Mouse (Mus musculus): Measurements from ENCODE around the gene Tnk1. TPM values are rescaled to one million over a fixed set of nuclear protein-coding genes. Genes with fewer than 3 reads are reported as not detected.

The Tnk1 gene
- polyA plus RNA-seq, 1 experiment from 2014 or later = 0.09 TPM

DNA sequence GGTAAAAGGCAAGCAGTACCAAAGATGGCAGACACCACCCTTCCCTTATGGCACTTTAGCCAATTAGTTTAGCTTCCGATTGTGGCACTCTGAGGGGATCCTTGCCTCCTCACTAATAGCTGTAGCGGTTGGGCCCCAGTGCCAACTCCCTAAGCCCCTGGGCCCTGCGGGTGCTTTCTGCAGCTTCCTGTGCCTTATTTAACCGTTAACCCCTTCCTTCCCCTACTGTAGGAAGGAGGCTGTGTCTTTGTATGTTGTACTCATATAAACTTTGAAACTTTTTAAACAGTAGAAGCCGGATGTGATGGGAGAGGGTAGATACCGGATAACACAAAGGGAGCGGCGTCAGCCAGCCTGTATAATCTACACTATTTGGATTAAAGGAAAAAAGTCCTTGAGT, 7.8 kb downstream of the Tnk1 start:
- H3K9me3 ChIP-seq (replicated peaks) = no peaks in the 10 kb centered on the region
- H3K36me3 ChIP-seq (ENCODE audit: poor library complexity, severe bottlenecking) = peaks cover 43% of the 10 kb centered on the region
- no peak for ATAC-seq

DNA sequence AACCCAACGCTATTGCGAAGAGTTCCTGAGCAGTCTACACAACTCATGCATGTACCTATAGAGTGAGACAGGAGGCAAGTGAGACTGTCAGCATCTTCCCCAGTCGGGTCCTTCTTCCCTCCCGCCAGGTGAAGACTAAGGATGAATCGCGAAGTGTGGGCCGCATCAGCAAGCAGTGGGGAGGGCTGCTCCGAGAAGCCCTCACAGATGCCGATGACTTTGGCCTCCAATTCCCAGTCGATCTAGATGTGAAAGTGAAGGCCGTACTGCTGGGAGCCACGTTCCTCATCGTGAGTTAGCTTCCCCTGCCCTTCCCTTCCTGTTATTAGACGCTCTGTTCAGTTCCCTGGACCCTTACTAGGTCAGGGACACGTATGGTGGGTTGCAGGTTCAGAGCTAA, 8.6 kb downstream of the Tnk1 start:
- Histone ChIP-seq H3K4me3 (no peak overlapping the region), H3K36me3 (ENCODE audit: poor library complexity, severe bottlenecking) (peaks cover 43% of the 10 kb centered on the region), H3K4me1 (peaks cover 31% of the 10 kb centered on the region), H3K27ac (peak overlapping the region; percentile 14; the same call in 1 of the 2 replicates), H3K4me2 (no peak overlapping the region), H3K9me3 (replicated peaks) (no peaks in the 10 kb centered on the region), H3K27me3 (no peaks in the 10 kb centered on the region), H3K9ac (no peak overlapping the region)
- WGBS = 93% methylated on average over 15 of the region's 15 CpGs
- no peak for ATAC-seq

More for the DNA sequence above, 7.8 kb downstream of the Tnk1 start:
- Histone ChIP-seq H3K9ac (no peak overlapping the region), H3K27me3 (no peaks in the 10 kb centered on the region), H3K4me3 (no peak overlapping the region), H3K4me1 (peaks cover 24% of the 10 kb centered on the region), H3K4me2 (no peak overlapping the region), H3K27ac (no peak overlapping the region)
- WGBS = 73% methylated on average over 8 of the region's 8 CpGs

DNA sequence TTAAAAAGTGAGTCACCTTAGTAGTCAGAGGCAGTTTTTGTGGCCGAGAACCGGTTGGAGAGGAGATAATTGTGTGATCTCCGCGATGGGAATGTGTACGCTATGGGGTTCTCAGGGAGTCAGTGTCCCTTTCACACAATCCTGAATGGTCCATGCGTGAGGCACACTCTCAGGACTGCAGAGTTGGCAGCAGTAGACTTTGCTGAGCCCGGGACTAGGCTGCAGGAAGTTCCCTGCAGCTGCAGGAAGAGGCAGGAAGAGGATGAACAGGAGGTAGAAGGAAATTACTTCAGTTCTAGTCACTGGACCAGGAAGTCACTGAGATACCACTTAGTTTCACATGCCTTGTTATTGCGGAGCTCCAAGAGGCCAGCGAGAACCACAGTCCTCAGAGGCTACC, 9.4 kb downstream of the Tnk1 start:
- peaks cover 31% of the 10 kb centered on the region for H3K4me1 ChIP-seq
- H3K27me3 ChIP-seq = no peaks in the 10 kb centered on the region
- peak overlapping the region; percentile 14 for H3K27ac ChIP-seq
- ATAC-seq = no peak
- WGBS = 91% methylated on average over 9 of the region's 9 CpGs
- no peak overlapping the region for H3K4me2 ChIP-seq
- no peak overlapping the region for H3K9ac ChIP-seq
- H3K9me3 ChIP-seq (replicated peaks) = no peaks in the 10 kb centered on the region
- no peak overlapping the region for H3K4me3 ChIP-seq
- peaks cover 43% of the 10 kb centered on the region for H3K36me3 ChIP-seq (ENCODE audit: poor library complexity, severe bottlenecking)

DNA sequence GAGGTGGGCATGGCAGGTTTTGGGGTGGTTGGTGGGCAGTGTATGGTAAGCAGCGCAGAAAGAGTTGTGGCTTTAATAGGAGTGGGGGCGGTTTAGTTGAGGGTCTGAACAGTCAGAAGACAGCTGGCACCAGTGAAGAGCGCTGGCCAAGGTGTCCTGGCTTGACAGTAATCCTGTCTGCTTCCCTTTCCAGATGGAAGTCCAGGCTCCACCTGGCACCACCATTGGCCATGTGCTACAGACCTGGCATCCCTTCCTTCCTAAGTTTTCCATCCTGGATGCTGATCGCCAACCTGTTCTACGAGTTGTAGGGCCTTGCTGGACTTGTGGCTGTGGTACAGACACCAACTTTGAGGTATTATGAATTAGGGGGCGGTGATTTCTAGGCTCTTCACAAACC, 10.5 kb downstream of the Tnk1 start:
- H3K4me3 ChIP-seq = peak overlapping the region; percentile 73

DNA sequence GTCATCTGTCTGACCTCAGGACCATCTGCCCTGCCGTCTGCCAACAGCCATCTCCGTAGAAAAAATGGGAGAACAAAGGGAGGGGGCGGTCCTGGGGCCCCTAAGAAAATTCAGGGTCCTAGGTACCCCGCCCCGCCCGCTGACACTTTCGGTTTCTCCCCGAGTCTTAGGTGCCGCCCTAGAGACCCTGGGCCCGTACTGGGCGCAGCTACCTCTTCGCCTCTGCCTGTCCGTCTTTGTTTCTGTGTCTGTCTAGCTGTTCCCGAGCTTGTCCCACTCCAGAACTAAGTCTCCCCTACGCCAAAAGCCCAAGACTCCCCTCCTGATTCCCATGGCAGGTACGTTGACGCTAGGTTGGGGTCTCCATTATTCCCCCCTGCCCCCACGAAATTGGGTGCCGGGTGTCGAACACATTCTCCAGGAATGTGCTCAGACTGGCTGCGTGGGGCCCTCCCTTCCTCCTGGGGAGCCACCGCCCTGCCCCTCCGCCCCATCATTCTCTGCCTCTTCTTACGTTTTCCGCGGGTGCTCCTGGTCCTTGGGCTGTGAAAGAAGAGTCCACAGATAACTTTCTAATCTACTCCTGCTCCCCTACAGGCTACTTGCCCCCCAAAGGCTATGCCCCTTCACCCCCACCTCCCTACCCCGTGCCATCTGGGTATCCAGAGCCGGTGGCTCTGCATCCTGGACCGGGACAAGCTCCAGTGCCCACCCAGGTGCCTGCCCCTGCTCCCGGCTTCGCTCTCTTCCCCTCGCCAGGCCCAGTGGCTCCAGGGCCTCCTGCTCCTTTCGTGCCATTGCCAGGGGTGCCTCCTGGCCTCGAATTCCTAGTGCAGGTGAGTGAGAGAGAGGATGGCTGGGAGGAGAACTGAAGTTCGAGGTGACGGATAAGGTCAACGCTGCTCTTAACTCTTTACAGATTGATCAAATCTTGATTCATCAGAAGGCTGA, 11.5 kb downstream of the Tnk1 start:
- H3K9ac ChIP-seq = peak overlapping the region; percentile 84
- peak overlapping the region; percentile 73 for H3K4me3 ChIP-seq
- H3K36me3 ChIP-seq (ENCODE audit: poor library complexity, severe bottlenecking) = peaks cover 39% of the 10 kb centered on the region
- no peaks in the 10 kb centered on the region for H3K27me3 ChIP-seq
- no peaks in the 10 kb centered on the region for H3K9me3 ChIP-seq (replicated peaks)
- peak overlapping the region; percentile 72 for H3K4me2 ChIP-seq
- ATAC-seq = peak; percentile 60
- H3K4me1 ChIP-seq = peaks cover 31% of the 10 kb centered on the region
- peak overlapping the region; percentile 94 for H3K27ac ChIP-seq
- WGBS = 15% methylated on average over 36 of the region's 37 CpGs

More for the DNA sequence above, 10.5 kb downstream of the Tnk1 start:
- Histone ChIP-seq H3K36me3 (ENCODE audit: poor library complexity, severe bottlenecking) (peaks cover 43% of the 10 kb centered on the region), H3K4me1 (peaks cover 31% of the 10 kb centered on the region), H3K4me2 (peak overlapping the region; percentile 72), H3K27me3 (no peaks in the 10 kb centered on the region), H3K9me3 (replicated peaks) (no peaks in the 10 kb centered on the region), H3K9ac (0 out of 2 replicates have a peak overlapping the region, but pooled peaks have one; percentile 84), H3K27ac (no peak overlapping the region)
- 95% methylated on average over 6 of the region's 6 CpGs for WGBS
- no peak for ATAC-seq

DNA sequence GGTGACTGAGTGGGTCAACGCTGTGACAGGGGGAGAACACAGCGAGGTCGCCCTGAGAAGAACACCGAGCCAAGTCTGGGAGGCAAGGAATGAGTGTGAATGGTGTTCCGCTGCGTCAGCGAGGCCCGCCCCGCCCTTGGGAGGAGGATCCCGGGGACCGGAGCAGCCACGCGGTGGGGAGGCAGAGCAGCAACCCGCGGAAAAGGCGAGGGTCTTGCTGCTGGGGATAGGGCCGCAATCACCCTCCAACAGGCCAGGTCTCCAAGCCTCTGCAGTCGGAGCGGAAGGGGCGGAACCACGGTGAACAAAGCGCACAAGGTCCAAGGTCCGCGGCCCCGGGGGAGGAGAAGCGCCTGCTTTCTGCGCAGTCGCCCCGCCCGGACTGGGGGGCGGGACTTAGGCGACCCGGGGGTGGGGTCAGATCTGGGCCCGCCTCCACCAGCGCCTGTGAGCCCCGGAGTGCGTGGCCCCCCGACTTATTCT, 12.3 kb downstream of the Tnk1 start, which contains the start of gene Plscr3:
TSS of gene Plscr3 (plus strand) at position 179 of the 483 bp plus-strand sequence.
- under 1% methylated on average over 33 of the region's 38 CpGs for WGBS

DNA sequence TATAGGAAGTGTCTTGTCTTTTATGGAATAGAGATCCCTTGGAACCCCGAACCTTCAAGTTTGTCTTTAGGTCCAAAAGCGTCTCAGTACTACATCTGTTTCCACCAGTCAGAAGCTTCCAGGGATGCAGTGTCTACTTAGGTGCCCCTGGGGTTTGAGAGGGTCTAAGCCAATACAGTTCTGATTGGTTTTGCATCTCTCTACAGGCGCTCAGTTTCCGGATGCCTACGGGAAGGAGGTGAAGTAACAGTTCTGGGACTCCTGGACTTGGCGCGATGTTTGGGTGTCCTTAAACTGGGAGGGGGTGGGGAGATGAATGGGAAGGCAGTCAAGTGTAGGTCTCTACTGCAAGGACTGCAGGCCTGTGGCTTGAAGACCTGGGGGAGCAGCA, 19.8 kb downstream of the Tnk1 start:
- Histone ChIP-seq H3K4me1 (peaks cover 40% of the 10 kb centered on the region), H3K9ac (peak overlapping the region; percentile 68), H3K27ac (peak overlapping the region; percentile 96), H3K36me3 (ENCODE audit: poor library complexity, severe bottlenecking) (peaks cover 3% of the 10 kb centered on the region; the same call in 1 of the 2 replicates), H3K4me3 (peak overlapping the region; percentile 94), H3K4me2 (peak overlapping the region; percentile 94), H3K9me3 (replicated peaks) (no peaks in the 10 kb centered on the region), H3K27me3 (0 out of 2 replicates have a peak, but pooled peaks cover under 1% of the 10 kb centered on the region)
- peak; percentile 4; the same call in 1 of the 2 replicates for ATAC-seq
- WGBS = 2% methylated on average over 7 of the region's 7 CpGs

More for the DNA sequence above, 12.3 kb downstream of the Tnk1 start, which contains the start of gene Plscr3:
- Histone ChIP-seq H3K27ac (peak within 1 kb of the TSS; percentile 94), H3K4me3 (peak within 1 kb of the TSS; percentile 73), H3K4me2 (peak within 1 kb of the TSS; percentile 72), H3K27me3 (no peaks in the 10 kb centered on the region), H3K4me1 (peaks cover 31% of the 10 kb centered on the region), H3K9ac (peak within 1 kb of the TSS; percentile 84), H3K36me3 (ENCODE audit: poor library complexity, severe bottlenecking) (peaks cover 31% of the 10 kb centered on the region), H3K9me3 (replicated peaks) (no peaks in the 10 kb centered on the region)
- peak; percentile 94 for ATAC-seq

DNA sequence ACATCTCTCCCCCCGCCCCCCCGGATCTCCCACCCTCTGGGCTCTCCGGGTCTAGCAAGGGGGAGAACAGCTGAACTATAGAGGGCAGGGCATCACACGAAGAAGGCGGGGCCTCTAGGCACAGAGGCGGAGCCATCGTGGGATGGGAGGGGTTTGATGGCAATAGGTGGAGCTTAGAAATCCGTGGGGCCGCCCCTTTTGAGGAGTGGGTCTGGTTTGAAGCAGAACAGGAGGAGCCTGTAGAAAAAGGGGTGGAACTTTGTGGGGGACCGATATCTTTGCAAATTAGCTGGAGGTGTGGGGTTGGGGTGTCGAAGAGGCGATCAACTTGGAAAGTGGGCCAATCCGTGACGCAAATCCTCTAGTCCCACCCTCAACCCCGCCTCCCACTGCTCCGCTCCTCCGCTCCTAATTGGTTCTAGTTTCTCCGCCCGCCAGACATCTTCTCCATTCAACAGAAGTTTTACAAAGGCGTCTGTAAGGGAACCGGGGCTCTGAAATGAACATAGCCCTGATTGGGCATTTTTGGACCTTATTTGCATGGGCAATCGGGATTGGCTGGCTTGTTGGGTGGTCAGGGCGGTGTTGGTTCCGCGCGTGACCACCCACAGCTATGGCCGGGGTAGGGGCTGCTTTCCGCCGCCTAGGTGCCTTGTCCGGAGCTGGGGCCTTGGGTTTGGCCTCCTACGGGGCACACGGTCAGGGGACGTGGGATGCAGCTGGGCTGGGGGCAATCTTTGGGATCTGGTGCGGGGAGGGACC, 20.4 kb downstream of the Tnk1 start, which contains the start of gene Tmem256:
TSS of gene Tmem256 (plus strand) at position 563 of the 762 bp plus-strand sequence.
- H3K9ac ChIP-seq = peak within 1 kb of the TSS; percentile 96
- H3K27ac ChIP-seq = peak within 1 kb of the TSS; percentile 96
- under 1% methylated on average over 34 of the region's 34 CpGs for WGBS
- peak within 1 kb of the TSS; percentile 94 for H3K4me3 ChIP-seq
- no peaks in the 10 kb centered on the region for H3K9me3 ChIP-seq (replicated peaks)
- H3K27me3 ChIP-seq = peaks cover 4% of the 10 kb centered on the region; the same call in 1 of the 2 replicates
- ATAC-seq = peak; percentile 92
- peaks cover 9% of the 10 kb centered on the region; the same call in 1 of the 2 replicates for H3K36me3 ChIP-seq (ENCODE audit: poor library complexity, severe bottlenecking)
- H3K4me2 ChIP-seq = peak within 1 kb of the TSS; percentile 94
- H3K4me1 ChIP-seq = peaks cover 45% of the 10 kb centered on the region

DNA sequence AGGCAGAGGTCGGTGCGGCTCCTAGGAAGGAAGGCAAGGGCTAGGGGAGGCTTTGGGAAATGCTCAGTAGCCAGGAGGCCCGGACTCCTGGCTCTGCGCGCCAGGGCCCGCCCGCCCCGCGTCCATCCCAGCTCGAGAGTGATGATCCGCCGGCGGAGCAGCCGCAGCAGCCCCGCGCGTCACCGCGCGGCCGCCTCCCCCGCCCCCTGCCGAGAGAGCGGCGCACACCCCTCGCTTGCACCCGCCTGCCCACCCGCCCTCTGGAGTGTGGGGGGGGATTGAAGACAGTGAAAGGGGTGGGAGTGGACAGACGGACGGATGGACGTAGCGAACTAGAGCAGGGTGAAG, 21.0 kb downstream of the Tnk1 start, which contains the start of gene Nlgn2:
TSS of gene Nlgn2 (minus strand) at position 181 of the 348 bp plus-strand sequence.
- peak within 1 kb of the TSS; percentile 94 for H3K4me2 ChIP-seq
- ATAC-seq = peak; percentile 72; the same call in 1 of the 2 replicates
- H3K4me3 ChIP-seq = peak within 1 kb of the TSS; percentile 94
- peaks cover 4% of the 10 kb centered on the region; the same call in 1 of the 2 replicates for H3K27me3 ChIP-seq
- H3K9me3 ChIP-seq (replicated peaks) = no peaks in the 10 kb centered on the region
- H3K9ac ChIP-seq = peak within 1 kb of the TSS; percentile 96
- H3K4me1 ChIP-seq = peaks cover 49% of the 10 kb centered on the region
- 1% methylated on average over 14 of the region's 32 CpGs for WGBS
- peaks cover 15% of the 10 kb centered on the region for H3K36me3 ChIP-seq (ENCODE audit: poor library complexity, severe bottlenecking)
- H3K27ac ChIP-seq = peak within 1 kb of the TSS; percentile 96

DNA sequence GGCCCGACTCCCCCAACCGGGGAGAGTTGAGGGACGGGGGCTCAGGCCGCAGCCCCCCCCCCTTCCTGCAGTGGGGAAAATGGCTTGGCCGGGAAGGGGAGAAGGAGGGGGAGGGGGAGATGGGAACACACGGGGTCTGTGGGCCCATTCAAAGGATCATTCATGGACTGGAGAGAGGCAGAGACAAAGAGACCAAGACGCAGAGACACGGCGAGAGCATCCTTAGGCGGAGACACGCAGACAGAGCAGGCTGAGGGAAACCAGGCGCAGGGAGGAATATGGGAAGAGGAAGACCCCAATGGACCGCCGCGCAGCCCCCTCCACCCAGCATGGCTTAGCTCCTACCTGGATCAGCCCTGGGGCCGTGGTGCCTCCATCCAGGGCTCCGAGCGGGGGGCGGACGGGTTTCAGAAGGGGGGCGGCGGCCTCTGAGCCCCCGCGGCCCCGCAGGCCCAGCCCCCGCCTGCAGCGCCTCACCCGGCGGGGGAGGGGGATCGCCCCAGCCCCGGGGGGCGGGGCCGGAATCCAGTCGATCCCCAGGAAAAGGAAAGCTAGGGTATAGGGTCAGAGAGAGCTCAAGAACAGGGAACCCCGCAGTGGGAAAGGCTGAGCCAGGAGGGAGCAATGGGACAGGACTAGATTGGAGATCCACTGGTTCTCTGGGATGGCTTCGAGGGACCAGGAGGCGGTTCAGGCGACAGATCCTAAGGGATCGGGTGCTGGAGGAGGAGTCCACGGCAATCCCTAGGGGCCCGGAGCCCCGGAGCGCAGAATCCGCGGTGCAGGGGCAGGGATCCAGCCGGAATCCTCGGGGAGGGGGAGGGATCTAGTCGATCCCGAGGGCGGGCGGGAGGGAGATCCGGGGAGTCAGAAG, 21.6 kb downstream of the Tnk1 start:
- Histone ChIP-seq H3K27me3 (peaks cover 4% of the 10 kb centered on the region; the same call in 1 of the 2 replicates), H3K36me3 (ENCODE audit: poor library complexity, severe bottlenecking) (peaks cover 21% of the 10 kb centered on the region), H3K4me2 (peak overlapping the region; percentile 94), H3K4me1 (peaks cover 49% of the 10 kb centered on the region), H3K27ac (peak overlapping the region; percentile 96), H3K9me3 (replicated peaks) (no peaks in the 10 kb centered on the region), H3K9ac (peak overlapping the region; percentile 96), H3K4me3 (peak overlapping the region; percentile 94)
- WGBS = 2% methylated on average over 49 of the region's 52 CpGs
- 0 out of 2 replicates have a peak, but pooled peaks have one; percentile 7 for ATAC-seq

DNA sequence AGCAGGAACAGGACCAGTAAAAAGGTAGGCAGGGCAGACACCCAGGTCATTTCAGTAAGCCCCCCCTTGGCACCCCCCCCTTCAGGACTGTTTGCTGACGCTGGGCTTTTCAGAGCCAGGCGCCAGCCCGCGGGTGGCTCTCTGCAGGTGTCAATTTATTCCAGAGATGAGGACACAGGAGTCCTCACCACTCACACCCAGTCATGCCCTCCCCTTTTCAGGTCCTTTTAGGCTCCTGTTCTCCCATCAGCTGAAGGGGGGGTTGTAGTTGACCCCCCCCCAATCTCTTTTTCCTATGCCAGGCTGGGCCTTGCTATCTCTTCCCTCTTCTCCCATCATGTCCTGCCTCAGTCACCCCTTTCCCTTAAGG, 22.6 kb downstream of the Tnk1 start:
- peak overlapping the region; percentile 94 for H3K4me3 ChIP-seq
- peak overlapping the region; percentile 94 for H3K4me2 ChIP-seq
- H3K9ac ChIP-seq = peak overlapping the region; percentile 96
- peak overlapping the region; percentile 96 for H3K27ac ChIP-seq
- H3K4me1 ChIP-seq = peaks cover 49% of the 10 kb centered on the region
- peaks cover 28% of the 10 kb centered on the region for H3K36me3 ChIP-seq (ENCODE audit: poor library complexity, severe bottlenecking)
- no peaks in the 10 kb centered on the region for H3K9me3 ChIP-seq (replicated peaks)
- peaks cover 4% of the 10 kb centered on the region; the same call in 1 of the 2 replicates for H3K27me3 ChIP-seq
- 7% methylated on average over 4 of the region's 4 CpGs for WGBS
- no peak for ATAC-seq

Measured in forebrain, embryonic 13.5 days (tissue).